Mouse (Mus musculus) spleen, adult 12 weeks (tissue): ENCODE data around the gene Stra8.
A peak's percentile ranks its signal among the peaks of the same experiment; 100 is the strongest.

Experiments used
- DNase-seq: peaks from one replicate; pipeline ENCODE4 v3.0.0; 2022; ENCODE audit warnings: low spot score

Stra8 gene

GRCm38 (mm10) chr6:34919956-34920355 lies at the start of gene Stra8:
Stra8 (plus strand) TSS chr6:34920163.
- DNase-seq: no peak

GRCm38 (mm10) chr6:34870724-34871123 lies 49.2 kb upstream of the Stra8 start:
- no peak for DNase-seq

GRCm38 (mm10) chr6:34871929-34872328 lies 48.0 kb upstream of the Stra8 start:
- no peak for DNase-seq

GRCm38 (mm10) chr6:34872871-34873270 lies 47.1 kb upstream of the Stra8 start:
- DNase-seq: no peak

DNA sequence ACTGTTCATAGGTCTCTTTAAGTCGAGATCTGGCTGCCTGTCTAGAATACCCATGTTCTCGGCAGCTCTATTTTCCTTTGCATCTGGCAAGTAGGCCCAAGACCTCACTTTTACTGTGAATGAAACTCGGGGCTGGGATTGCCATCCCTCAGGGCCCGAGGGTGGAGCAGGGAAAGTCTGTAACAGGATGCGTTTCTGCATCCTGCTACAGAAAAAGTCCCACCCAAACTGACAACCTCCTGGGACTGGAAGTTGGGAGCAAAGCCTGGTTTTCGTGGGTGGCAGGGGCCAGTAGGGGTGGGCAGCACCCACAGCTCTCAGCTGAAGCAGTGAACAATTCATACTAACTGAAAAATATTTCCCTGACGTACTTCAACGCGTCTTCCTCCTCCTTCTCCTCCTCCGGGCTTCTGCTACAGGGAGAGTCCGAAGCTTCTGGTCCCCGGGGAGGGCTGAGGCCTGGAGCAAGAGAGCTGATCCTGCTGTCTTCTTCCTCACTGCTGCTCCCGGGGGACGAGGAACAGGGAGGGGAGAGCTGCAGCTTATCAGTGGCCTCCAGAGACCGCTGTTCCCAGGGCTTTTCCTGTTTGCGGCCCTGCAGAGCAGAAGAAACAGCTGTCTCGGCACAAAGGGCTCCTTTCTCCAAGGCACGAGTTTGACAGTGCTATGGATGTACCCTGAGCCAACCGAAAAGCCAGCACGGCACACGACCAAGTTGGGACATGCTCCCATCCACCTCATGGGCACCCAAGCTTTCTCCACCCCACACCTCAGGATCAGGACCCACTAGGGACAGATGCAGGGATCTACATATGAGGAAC lies 45.7 kb upstream of the Stra8 start:
- peak; percentile 37 for DNase-seq

- DNase-seq: peak; percentile 63
Measured at GRCm38 (mm10) chr6:34875268-34875761, 44.6 kb upstream of the Stra8 start.

- DNase-seq: peak; percentile 47
Measured at GRCm38 (mm10) chr6:34875966-34876834, 43.8 kb upstream of the Stra8 start.

DNA sequence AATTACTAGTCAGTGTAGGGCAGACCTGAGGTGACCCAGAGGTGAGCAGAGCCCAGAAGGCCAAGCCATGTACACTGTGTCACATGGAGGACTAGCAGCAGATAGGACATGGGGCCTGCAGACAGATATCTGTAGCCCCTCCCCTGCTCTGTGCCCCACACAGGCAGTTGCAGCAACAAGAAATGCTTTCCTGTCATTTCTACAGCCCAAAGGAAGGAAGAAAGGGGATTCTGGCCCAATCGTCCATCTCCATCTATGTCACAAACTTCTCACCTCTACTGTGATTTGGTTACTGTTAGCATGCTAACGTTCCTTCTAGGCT lies 43.2 kb upstream of the Stra8 start:
- DNase-seq: no peak

DNA sequence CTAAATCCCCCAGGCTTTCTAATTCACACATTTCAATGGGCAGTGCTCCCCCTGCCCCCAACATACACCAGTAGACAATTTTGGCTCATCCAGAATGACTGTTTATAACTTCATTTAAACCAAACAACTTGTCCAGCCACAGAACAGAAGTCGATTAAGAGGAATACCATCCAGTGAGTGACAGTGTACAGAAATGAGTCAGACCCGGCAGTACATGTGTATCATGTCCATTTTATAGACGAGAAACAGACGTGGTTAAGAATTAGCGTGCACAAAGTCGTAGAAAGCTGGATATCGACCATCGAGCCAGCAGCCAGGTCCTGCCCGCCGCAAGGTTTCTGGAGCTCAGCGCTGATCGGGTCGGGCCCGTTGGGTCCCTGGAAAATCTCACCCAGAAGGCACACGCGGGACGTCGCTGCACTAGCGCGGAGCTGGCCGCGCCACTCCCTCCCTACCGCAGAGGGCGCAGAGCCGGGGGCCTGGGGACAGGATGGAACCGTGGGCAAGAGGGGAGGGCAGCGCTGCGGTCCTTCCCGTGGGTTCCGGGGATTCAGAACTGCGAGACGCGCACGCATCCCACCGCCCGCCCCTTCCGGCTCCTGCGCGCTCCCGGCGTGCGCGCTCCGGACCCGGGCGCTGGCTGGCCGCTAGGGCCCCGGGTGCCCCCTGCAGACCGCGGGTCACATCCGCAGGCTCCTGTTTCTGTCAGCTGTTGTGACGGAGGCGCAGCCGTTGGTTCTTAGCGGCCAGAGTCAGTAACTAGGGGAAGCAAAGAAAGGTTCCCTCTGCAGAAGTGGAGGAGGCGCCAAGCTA lies 42.2 kb upstream of the Stra8 start, which contains the start of gene Cyren:
Gene Cyren (minus strand): TSS at position 552 of the 813 bp plus-strand sequence.
- DNase-seq: peak; percentile 85

GRCm38 (mm10) chr6:34879101-34879740 lies 40.7 kb upstream of the Stra8 start:
- no peak for DNase-seq

DNA sequence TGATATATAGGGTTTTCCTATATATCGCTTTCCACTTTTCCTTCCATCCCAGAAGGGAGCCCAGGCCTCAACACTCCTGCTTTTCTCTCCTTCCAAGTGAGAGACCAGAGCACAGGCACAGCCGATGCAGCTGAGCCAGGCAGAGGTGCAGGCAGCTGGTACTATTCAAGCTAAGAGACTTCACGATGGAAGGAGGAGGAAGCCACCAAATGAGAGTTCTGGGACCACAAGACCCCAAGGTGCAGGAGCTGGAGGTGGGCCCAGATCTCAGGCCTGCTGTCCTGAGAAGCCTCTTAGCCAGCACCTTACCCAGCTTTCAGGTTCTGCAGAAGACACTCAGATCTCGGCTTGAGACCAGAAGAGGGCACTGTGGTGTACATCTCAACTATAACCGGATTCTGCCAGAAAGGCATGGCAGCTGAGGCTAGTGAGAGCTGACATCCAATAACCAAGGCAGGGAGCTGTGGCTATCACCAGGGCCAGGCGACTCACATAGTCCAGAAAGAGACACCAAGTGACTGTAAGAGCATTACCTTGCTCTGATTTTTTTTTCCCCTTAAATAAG lies 40.0 kb upstream of the Stra8 start:
- no peak for DNase-seq

- DNase-seq: no peak
Measured at GRCm38 (mm10) chr6:34884724-34885123, 35.2 kb upstream of the Stra8 start.

GRCm38 (mm10) chr6:34887131-34887850 lies 32.7 kb upstream of the Stra8 start:
- DNase-seq: no peak

GRCm38 (mm10) chr6:34889185-34889584 lies 30.8 kb upstream of the Stra8 start:
- DNase-seq: no peak

DNA sequence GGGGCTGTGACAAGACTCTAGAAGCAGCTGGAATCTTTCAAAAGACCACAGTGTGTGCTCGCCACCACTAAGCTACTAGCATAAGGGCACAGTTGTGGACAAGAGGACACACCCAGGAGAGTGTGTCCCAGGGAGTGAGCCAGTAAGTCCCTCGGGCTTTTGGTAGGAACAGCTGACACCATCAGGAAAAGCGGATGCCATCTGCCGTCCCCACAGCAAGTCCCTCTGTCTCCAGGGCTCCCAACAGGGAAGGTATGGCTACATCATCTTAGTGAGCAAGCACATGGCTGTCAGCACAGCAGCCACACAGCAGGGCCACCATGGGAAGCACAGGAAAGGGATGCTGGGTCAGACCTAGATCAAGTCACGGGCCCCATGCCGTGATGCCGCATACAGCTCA lies 24.4 kb upstream of the Stra8 start:
- DNase-seq: no peak

DNA sequence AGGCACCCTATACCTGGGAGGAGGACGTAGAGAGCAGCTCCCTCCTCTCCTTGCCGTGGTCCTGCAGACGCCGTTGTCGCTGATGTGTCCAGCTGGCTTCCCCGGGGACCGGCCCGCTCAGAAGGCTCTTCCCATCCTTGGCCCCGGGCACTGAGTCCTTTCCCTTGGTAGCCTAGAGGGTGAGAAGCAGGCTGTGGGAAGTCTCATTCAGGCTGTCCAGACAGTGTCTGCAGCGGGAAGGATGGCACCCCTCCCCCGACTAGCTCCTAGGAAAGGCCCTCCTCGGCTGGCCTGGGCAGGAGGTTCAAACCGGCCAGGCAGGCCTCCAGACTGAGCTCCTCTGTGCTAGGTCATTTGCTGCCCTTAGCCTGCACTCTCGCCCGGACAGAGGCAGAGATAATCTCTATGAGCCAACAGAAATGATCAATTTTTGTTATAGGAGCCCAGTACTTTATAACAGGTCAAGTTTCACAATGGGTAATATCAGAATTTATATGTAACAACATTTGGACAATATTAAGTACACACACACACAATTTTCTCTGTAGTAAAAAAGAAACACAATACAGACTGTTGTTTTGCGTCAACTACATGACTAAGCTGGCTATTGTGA lies 23.7 kb upstream of the Stra8 start:
- DNase-seq: no peak

- DNase-seq: no peak
Measured at GRCm38 (mm10) chr6:34899127-34899526, 20.8 kb upstream of the Stra8 start.

- no peak for DNase-seq
Measured at GRCm38 (mm10) chr6:34900990-34901389, 19.0 kb upstream of the Stra8 start.

DNA sequence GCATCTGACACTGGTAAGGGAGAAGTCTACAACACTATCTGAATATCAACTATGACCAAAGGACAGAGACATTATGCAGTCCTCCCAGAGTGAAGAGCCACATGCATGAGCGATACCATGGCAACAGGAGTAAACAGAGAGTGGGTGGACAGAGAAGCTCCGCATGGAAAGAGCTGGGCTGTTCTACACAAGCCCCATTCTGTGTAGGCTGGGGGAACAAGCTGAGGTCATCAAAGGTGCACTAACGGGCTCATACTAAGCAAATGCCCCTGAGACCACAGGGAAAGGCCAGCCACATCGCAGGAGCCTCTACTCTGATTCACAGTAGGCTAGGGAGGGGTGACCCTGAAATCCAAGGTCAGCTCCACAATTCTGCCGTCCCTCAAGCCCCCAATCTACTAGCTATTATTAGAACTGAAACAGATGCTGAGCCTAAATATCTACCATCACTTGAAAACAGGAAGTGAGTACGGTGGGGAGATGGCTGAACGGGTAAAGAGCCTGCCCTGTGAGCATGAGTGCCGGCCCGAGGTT lies 18.0 kb upstream of the Stra8 start:
- no peak for DNase-seq

GRCm38 (mm10) chr6:34902578-34902977 lies 17.4 kb upstream of the Stra8 start:
- DNase-seq: no peak
